Mouse (Mus musculus) kidney, adult 11 months (tissue): ENCODE data around the gene Sptlc2.

Source experiments
- DNase-seq: peaks from one replicate; pipeline ENCODE4 v3.0.0; 2022

Gene Sptlc2

GRCm38 (mm10) chr12:87388122-87388774 lies at the start of gene Sptlc2:
Gene Sptlc2 (minus strand): TSS chr12:87388355.
- DNase-seq: peak; percentile 100

GRCm38 (mm10) chr12:87428885-87429284 lies 40.7 kb upstream of the Sptlc2 start:
- no peak for DNase-seq

- DNase-seq: no peak
These were observed 40.1 kb upstream of the Sptlc2 start for GRCm38 (mm10) chr12:87428295-87428694.

GRCm38 (mm10) chr12:87426354-87427031 lies 38.3 kb upstream of the Sptlc2 start:
- no peak for DNase-seq

GRCm38 (mm10) chr12:87424516-87424915 lies 36.4 kb upstream of the Sptlc2 start:
- no peak for DNase-seq

- no peak for DNase-seq
These were observed 35.5 kb upstream of the Sptlc2 start for GRCm38 (mm10) chr12:87423700-87424099.

GRCm38 (mm10) chr12:87421708-87422507 lies 33.8 kb upstream of the Sptlc2 start:
- no peak for DNase-seq

GRCm38 (mm10) chr12:87419974-87420485 lies 31.9 kb upstream of the Sptlc2 start:
- no peak for DNase-seq

GRCm38 (mm10) chr12:87418921-87419320 lies 30.8 kb upstream of the Sptlc2 start:
- DNase-seq: no peak

- DNase-seq: peak; percentile 54
These were observed 28.5 kb upstream of the Sptlc2 start for GRCm38 (mm10) chr12:87416690-87417089.

GRCm38 (mm10) chr12:87415358-87415757 lies 27.2 kb upstream of the Sptlc2 start:
- DNase-seq: no peak

- peak; percentile 30 for DNase-seq
These were observed 25.1 kb upstream of the Sptlc2 start for GRCm38 (mm10) chr12:87413179-87413790.

- no peak for DNase-seq
These were observed 22.8 kb upstream of the Sptlc2 start for GRCm38 (mm10) chr12:87410999-87411398.

GRCm38 (mm10) chr12:87409123-87409522 lies 21.0 kb upstream of the Sptlc2 start:
- no peak for DNase-seq

GRCm38 (mm10) chr12:87407869-87408605 lies 19.9 kb upstream of the Sptlc2 start:
- peak; percentile 42 for DNase-seq

GRCm38 (mm10) chr12:87405721-87406120 lies 17.6 kb upstream of the Sptlc2 start:
- no peak for DNase-seq

- DNase-seq: no peak
These were observed 17.0 kb upstream of the Sptlc2 start for GRCm38 (mm10) chr12:87405165-87405564.

- DNase-seq: no peak
These were observed 13.7 kb upstream of the Sptlc2 start for GRCm38 (mm10) chr12:87401883-87402282.

- DNase-seq: no peak
These were observed 11.1 kb upstream of the Sptlc2 start for GRCm38 (mm10) chr12:87399119-87399819.

GRCm38 (mm10) chr12:87397811-87398417 lies 9.8 kb upstream of the Sptlc2 start:
- DNase-seq: peak; percentile 48

GRCm38 (mm10) chr12:87397126-87397525 lies 9.0 kb upstream of the Sptlc2 start:
- no peak for DNase-seq
